Mouse (Mus musculus): ENCODE data around the gene Hnrnpu.

Gene Hnrnpu

GRCm38 (mm10) chr1:178340213-178340612 is 2.6 kb upstream of the Hnrnpu start:
- no peak for DNase-seq (ENCODE audit: low read depth, low spot score)

- no peak for DNase-seq (ENCODE audit: low read depth, low spot score)
Observed at GRCm38 (mm10) chr1:178338318-178338641, 683 bp upstream of the Hnrnpu start.

GRCm38 (mm10) chr1:178336777-178337481 is 668 bp downstream of the Hnrnpu start:
- DNase-seq (ENCODE audit: low read depth, low spot score): no peak

GRCm38 (mm10) chr1:178336289-178336775 is 1.3 kb downstream of the Hnrnpu start:
- DNase-seq (ENCODE audit: low read depth, low spot score): peak; percentile 90

- DNase-seq (ENCODE audit: low read depth, low spot score): no peak
Observed at GRCm38 (mm10) chr1:178335860-178336261, 1.7 kb downstream of the Hnrnpu start.

- DNase-seq (ENCODE audit: low read depth, low spot score): no peak
Observed at GRCm38 (mm10) chr1:178329946-178330345, 7.7 kb downstream of the Hnrnpu start.

- no peak for DNase-seq (ENCODE audit: low read depth, low spot score)
Observed at GRCm38 (mm10) chr1:178329017-178329416, 8.6 kb downstream of the Hnrnpu start.

GRCm38 (mm10) chr1:178326950-178327349 is 10.6 kb downstream of the Hnrnpu start:
- DNase-seq (ENCODE audit: low read depth, low spot score): no peak

GRCm38 (mm10) chr1:178326357-178326756 is 11.2 kb downstream of the Hnrnpu start:
- no peak for DNase-seq (ENCODE audit: low read depth, low spot score)

GRCm38 (mm10) chr1:178324568-178324967 is 13.0 kb downstream of the Hnrnpu start:
- no peak for DNase-seq (ENCODE audit: low read depth, low spot score)

GRCm38 (mm10) chr1:178323235-178323634 is 14.4 kb downstream of the Hnrnpu start:
- no peak for DNase-seq (ENCODE audit: low read depth, low spot score)

GRCm38 (mm10) chr1:178321730-178322357 is 15.8 kb downstream of the Hnrnpu start:
- no peak for DNase-seq (ENCODE audit: low read depth, low spot score)

GRCm38 (mm10) chr1:178320723-178321590 is 16.6 kb downstream of the Hnrnpu start:
- no peak for DNase-seq (ENCODE audit: low read depth, low spot score)

- DNase-seq (ENCODE audit: low read depth, low spot score): no peak
Observed at GRCm38 (mm10) chr1:178320038-178320722, 17.4 kb downstream of the Hnrnpu start.

GRCm38 (mm10) chr1:178319295-178320037 is 18.1 kb downstream of the Hnrnpu start:
- no peak for DNase-seq (ENCODE audit: low read depth, low spot score)

GRCm38 (mm10) chr1:178318389-178319184 is 19.0 kb downstream of the Hnrnpu start, which contains the start of gene Cox20:
Gene Cox20, plus strand, starts transcription at chr1:178319130.
- DNase-seq (ENCODE audit: low read depth, low spot score): peak; percentile 94

- no peak for DNase-seq (ENCODE audit: low read depth, low spot score)
Observed at GRCm38 (mm10) chr1:178318002-178318388, 19.6 kb downstream of the Hnrnpu start.

- DNase-seq (ENCODE audit: low read depth, low spot score): no peak
Observed at GRCm38 (mm10) chr1:178317275-178318001, 20.2 kb downstream of the Hnrnpu start.

GRCm38 (mm10) chr1:178314236-178314635 is 23.4 kb downstream of the Hnrnpu start:
- no peak for DNase-seq (ENCODE audit: low read depth, low spot score)
